9 mouse cellular contexts compared by ENCODE assay signal in genomic region chr4:129239075-129239474, GRCm38 (mm10). TPM values are rescaled to one million over a fixed set of nuclear protein-coding genes. Genes with fewer than 3 reads are reported as not detected.
DNase-seq lines count a peak whose midpoint lies in the region; ATAC-seq and TF ChIP-seq lines count a peak whose summit lies in the region.
"Had no signal": no experiment of that assay in that cellular context is flagged by ENCODE, and none has a peak within 500 bp of the region (broad histone marks: within the 10 kb centered on the region; RNA-seq: fewer than 3 reads in every experiment).

No protein-coding gene starts in this region.

- DNase-seq in A20 (ENCODE audit: low read depth, low spot score), result peak; percentile 84
- DNase-seq in adrenal gland, postnatal 14 days, result peak; percentile 86
- peak; percentile 90 for DNase-seq in embryonic facial prominence, embryonic 11.5 days (ENCODE audit: low spot score)
- DNase-seq in kidney, postnatal 14 days, result peak; percentile 92
- DNase-seq in stomach, postnatal 0 days (ENCODE audit: low spot score), result peak; percentile 94

- H3K4me3 ChIP-seq in embryonic facial prominence, embryonic 11.5 days (ENCODE audit: low read depth, low read length), result peak overlapping the region; percentile 60
- peak overlapping the region; percentile 70 for H3K4me3 ChIP-seq in heart, embryonic 13.5 days
- H3K4me3 ChIP-seq in liver, embryonic 15.5 days (replicated peaks), result peak overlapping the region; percentile 65
- peak overlapping the region; percentile 80 for H3K4me3 ChIP-seq in neural tube, embryonic 12.5 days
- H3K4me3 ChIP-seq in stomach, postnatal 0 days (ENCODE audit: low read depth, low read length), result peak overlapping the region; percentile 64

- no peaks in the 10 kb centered on the region for H3K27me3 ChIP-seq in embryonic facial prominence, embryonic 11.5 days (ENCODE audit: control insufficient read depth, insufficient read depth, low read length)
- peaks cover 86% of the 10 kb centered on the region for H3K27me3 ChIP-seq in heart, embryonic 13.5 days (replicated peaks)
- H3K27me3 ChIP-seq in liver, embryonic 15.5 days, result peaks cover 50% of the 10 kb centered on the region
- H3K27me3 ChIP-seq in neural tube, embryonic 12.5 days (replicated peaks), result no peaks in the 10 kb centered on the region
- H3K27me3 ChIP-seq in stomach, postnatal 0 days (ENCODE audit: control insufficient read depth, insufficient read depth, low read length), result no peaks in the 10 kb centered on the region

- H3K9ac ChIP-seq in embryonic facial prominence, embryonic 11.5 days (replicated peaks; ENCODE audit: low read length), result peak overlapping the region; percentile 48
- peak overlapping the region; percentile 83 for H3K9ac ChIP-seq in heart, embryonic 13.5 days
- H3K9ac ChIP-seq in liver, embryonic 15.5 days, result peak overlapping the region; percentile 56; the same call in 1 of the 2 replicates
- H3K9ac ChIP-seq in neural tube, embryonic 12.5 days, result peak overlapping the region; percentile 83
- H3K9ac ChIP-seq in stomach, postnatal 0 days (ENCODE audit: low read length), result peak overlapping the region; percentile 72

- peak; percentile 80 for ATAC-seq in embryonic facial prominence, embryonic 11.5 days (replicated peaks; ENCODE audit: insufficient number of reproducible peaks, low FRiP score, low TSS enrichment, low read depth)
- peak; percentile 71 for ATAC-seq in heart, embryonic 13.5 days (ENCODE audit: extremely low read depth, insufficient number of reproducible peaks, low FRiP score, low TSS enrichment)
- peak; percentile 69 for ATAC-seq in liver, embryonic 15.5 days (ENCODE audit: insufficient read depth)
- peak; percentile 89 for ATAC-seq in neural tube, embryonic 12.5 days (ENCODE audit: low FRiP score, low read depth)
- peak; percentile 80 for ATAC-seq in stomach, postnatal 0 days (ENCODE audit: low FRiP score, low TSS enrichment)

- H3K27ac ChIP-seq in embryonic facial prominence, embryonic 11.5 days (replicated peaks; ENCODE audit: low read depth, low read length), result no peak overlapping the region
- H3K27ac ChIP-seq in heart, embryonic 13.5 days (replicated peaks), result no peak overlapping the region
- H3K27ac ChIP-seq in liver, embryonic 15.5 days (replicated peaks), result no peak overlapping the region
- H3K27ac ChIP-seq in neural tube, embryonic 12.5 days, result no peak overlapping the region
- peak overlapping the region; percentile 89 for H3K27ac ChIP-seq in stomach, postnatal 0 days (replicated peaks)

- H3K9me3 ChIP-seq in embryonic facial prominence, embryonic 11.5 days (replicated peaks; ENCODE audit: control insufficient read depth, low read length), result no peaks in the 10 kb centered on the region
- H3K9me3 ChIP-seq in heart, embryonic 13.5 days, result no peaks in the 10 kb centered on the region
- no peaks in the 10 kb centered on the region for H3K9me3 ChIP-seq in liver, embryonic 15.5 days (replicated peaks)
- no peaks in the 10 kb centered on the region for H3K9me3 ChIP-seq in neural tube, embryonic 12.5 days
- H3K9me3 ChIP-seq in stomach, postnatal 0 days (ENCODE audit: control insufficient read depth, low read length), result no peaks in the 10 kb centered on the region

- peak overlapping the region; percentile 91 for H3K4me2 ChIP-seq in embryonic facial prominence, embryonic 11.5 days (ENCODE audit: low read depth, low read length)
- H3K4me2 ChIP-seq in heart, embryonic 13.5 days, result peak overlapping the region; percentile 96
- H3K4me2 ChIP-seq in liver, embryonic 15.5 days, result peak overlapping the region; percentile 94
- H3K4me2 ChIP-seq in neural tube, embryonic 12.5 days (replicated peaks), result peak overlapping the region; percentile 96
- peak overlapping the region; percentile 93 for H3K4me2 ChIP-seq in stomach, postnatal 0 days (replicated peaks; ENCODE audit: low read depth)

- no peak for TF ChIP-seq CTCF in stomach, postnatal 0 days (IDR thresholded peaks at IDR 0.05; ENCODE audit: low read depth)

- 1% methylated on average over 27 of the region's 29 CpGs for WGBS in embryonic facial prominence, embryonic 11.5 days
- WGBS in heart, embryonic 13.5 days, result 1% methylated on average over 29 of the region's 29 CpGs
- under 1% methylated on average over 29 of the region's 29 CpGs for WGBS in liver, embryonic 15.5 days (ENCODE audit: insufficient replicate concordance)
- 2% methylated on average over 27 of the region's 29 CpGs for WGBS in neural tube, embryonic 12.5 days
- 2% methylated on average over 25 of the region's 29 CpGs for WGBS in stomach, postnatal 0 days

- H3K36me3 ChIP-seq in embryonic facial prominence, embryonic 11.5 days (replicated peaks; ENCODE audit: control insufficient read depth, insufficient read depth, low read depth, low read length), result no peaks in the 10 kb centered on the region
- no peaks in the 10 kb centered on the region for H3K36me3 ChIP-seq in heart, embryonic 13.5 days
- H3K36me3 ChIP-seq in liver, embryonic 15.5 days (replicated peaks), result no peaks in the 10 kb centered on the region
- H3K36me3 ChIP-seq in neural tube, embryonic 12.5 days, result no peaks in the 10 kb centered on the region
- no peaks in the 10 kb centered on the region for H3K36me3 ChIP-seq in stomach, postnatal 0 days (ENCODE audit: control insufficient read depth, insufficient read depth, low read length)

- no peak for TF ChIP-seq EP300 in stomach, postnatal 0 days (optimal IDR thresholded peaks at IDR 0.05)

- peaks cover 2% of the 10 kb centered on the region; the same call in 1 of the 2 replicates for H3K4me1 ChIP-seq in embryonic facial prominence, embryonic 11.5 days (ENCODE audit: control insufficient read depth, insufficient read depth, low read length)
- peaks cover 47% of the 10 kb centered on the region for H3K4me1 ChIP-seq in heart, embryonic 13.5 days
- peaks cover 54% of the 10 kb centered on the region for H3K4me1 ChIP-seq in liver, embryonic 15.5 days (replicated peaks)
- H3K4me1 ChIP-seq in neural tube, embryonic 12.5 days, result peaks cover 45% of the 10 kb centered on the region
- H3K4me1 ChIP-seq in stomach, postnatal 0 days (replicated peaks; ENCODE audit: control insufficient read depth, insufficient read depth), result 0 out of 2 replicates have a peak, but pooled peaks cover 6% of the 10 kb centered on the region

RNA-seq across cellular contexts. Expression of gene C77080, which starts 22.1 kb away (rescaled TPM):
- 14.5 and 16.5 TPM in 2 replicates for total RNA-seq in adrenal gland, postnatal 14 days (2021)
- 2.4 and 2.5 TPM in 2 replicates for polyA plus RNA-seq in embryonic facial prominence, embryonic 11.5 days (2014; fragmentation: Nextera tagmentation; extraction: Ambion mirVana)
- polyA plus RNA-seq in heart, embryonic 13.5 days (2015; fragmentation: Nextera tagmentation; extraction: Ambion mirVana), result 1.8 and 2.3 TPM in 2 replicates
- polyA plus RNA-seq in liver, embryonic 15.5 days (2015; fragmentation: Nextera tagmentation; extraction: Ambion mirVana), result 1.1 and 1.6 TPM in 2 replicates
- polyA plus RNA-seq in neural tube, embryonic 12.5 days (2016; fragmentation: Nextera tagmentation; extraction: Ambion mirVana), result 4.0 and 4.6 TPM in 2 replicates
- polyA plus RNA-seq in stomach, postnatal 0 days (2015; fragmentation: Nextera tagmentation; extraction: Ambion mirVana), result 9.6 and 10.3 TPM in 2 replicates
- total RNA-seq: neutrophil, adult 5-6 weeks had no signal

RNA-seq across cellular contexts. Expression of gene Sync, which starts 48.3 kb away (rescaled TPM):
- total RNA-seq in adrenal gland, postnatal 14 days (2021), result 1.7 and 2.5 TPM in 2 replicates
- polyA plus RNA-seq in embryonic facial prominence, embryonic 11.5 days (2014; fragmentation: Nextera tagmentation; extraction: Ambion mirVana), result 0.25 and 0.63 TPM in 2 replicates
- 1.1 and 1.6 TPM in 2 replicates for polyA plus RNA-seq in heart, embryonic 13.5 days (2015; fragmentation: Nextera tagmentation; extraction: Ambion mirVana)
- polyA plus RNA-seq in liver, embryonic 15.5 days (2015; fragmentation: Nextera tagmentation; extraction: Ambion mirVana), result 0.21 and 0.35 TPM in 2 replicates
- 1.7 and 1.9 TPM in 2 replicates for polyA plus RNA-seq in neural tube, embryonic 12.5 days (2016; fragmentation: Nextera tagmentation; extraction: Ambion mirVana)
- polyA plus RNA-seq in stomach, postnatal 0 days (2015; fragmentation: Nextera tagmentation; extraction: Ambion mirVana), result 2.9 and 3.2 TPM in 2 replicates

RNA-seq across cellular contexts. Expression of gene Yars, which starts 49.5 kb away (rescaled TPM):
- 72.1 and 85.5 TPM in 2 replicates for total RNA-seq in adrenal gland, postnatal 14 days (2021)
- polyA plus RNA-seq in embryonic facial prominence, embryonic 11.5 days (2014; fragmentation: Nextera tagmentation; extraction: Ambion mirVana), result 91.1 and 95.3 TPM in 2 replicates
- polyA plus RNA-seq in heart, embryonic 13.5 days (2015; fragmentation: Nextera tagmentation; extraction: Ambion mirVana), result 49.8 and 52.0 TPM in 2 replicates
- 60.8 and 62.4 TPM in 2 replicates for polyA plus RNA-seq in liver, embryonic 15.5 days (2015; fragmentation: Nextera tagmentation; extraction: Ambion mirVana)
- polyA plus RNA-seq in neural tube, embryonic 12.5 days (2016; fragmentation: Nextera tagmentation; extraction: Ambion mirVana), result 103 and 111 TPM in 2 replicates
- 41.3 and 44.2 TPM in 2 replicates for polyA plus RNA-seq in stomach, postnatal 0 days (2015; fragmentation: Nextera tagmentation; extraction: Ambion mirVana)

RNA-seq across cellular contexts. Expression of gene S100pbp, which starts 49.5 kb away (rescaled TPM):
- total RNA-seq in adrenal gland, postnatal 14 days (2021), result 24.5 and 30.0 TPM in 2 replicates
- polyA plus RNA-seq in embryonic facial prominence, embryonic 11.5 days (2014; fragmentation: Nextera tagmentation; extraction: Ambion mirVana), result 22.8 and 24.5 TPM in 2 replicates
- polyA plus RNA-seq in heart, embryonic 13.5 days (2015; fragmentation: Nextera tagmentation; extraction: Ambion mirVana), result 12.3 and 14.3 TPM in 2 replicates
- polyA plus RNA-seq in liver, embryonic 15.5 days (2015; fragmentation: Nextera tagmentation; extraction: Ambion mirVana), result 6.0 and 6.6 TPM in 2 replicates
- polyA plus RNA-seq in neural tube, embryonic 12.5 days (2016; fragmentation: Nextera tagmentation; extraction: Ambion mirVana), result 20.5 and 21.6 TPM in 2 replicates
- 3.7 and 4.5 TPM in 2 replicates for polyA plus RNA-seq in stomach, postnatal 0 days (2015; fragmentation: Nextera tagmentation; extraction: Ambion mirVana)
